Mouse (Mus musculus) lung, adult 18-20 months (tissue): ENCODE results near the gene Tspan17.

ENCODE experiments used
- DNase-seq, 2 experiments: peaks; one replicate each; pipeline ENCODE4 v3.0.0; 2022; ENCODE audit warnings: mixed read lengths in 2 of 2

Gene Tspan17

DNA sequence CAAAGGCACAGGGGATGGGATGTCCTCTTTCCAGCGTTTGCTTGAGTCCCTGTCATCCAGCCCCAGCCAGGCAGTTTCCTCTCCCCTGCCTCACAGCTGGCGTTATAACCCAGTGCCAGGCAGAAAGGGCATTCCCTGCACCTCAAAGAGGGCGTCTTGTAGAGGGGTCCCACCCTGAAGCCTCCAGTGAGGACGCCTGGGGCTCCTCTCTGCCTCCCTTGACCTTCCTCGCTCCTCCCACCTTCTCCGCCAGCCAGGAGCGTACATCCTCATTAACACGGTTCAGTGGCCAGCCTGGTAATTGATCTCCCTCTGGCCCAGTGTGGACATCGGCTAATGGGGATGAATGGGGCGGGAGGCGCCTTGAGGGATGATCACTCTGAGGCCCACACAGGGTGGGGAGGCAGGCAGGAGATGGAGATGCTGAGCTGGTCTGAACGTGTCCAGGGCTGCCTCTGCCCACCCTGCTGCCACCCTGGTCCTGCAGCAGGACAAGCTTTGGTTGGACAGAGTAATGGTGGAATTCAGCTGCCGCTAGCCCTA is 17.3 kb downstream of the Tspan17 start:
- no peak for DNase-seq

DNA sequence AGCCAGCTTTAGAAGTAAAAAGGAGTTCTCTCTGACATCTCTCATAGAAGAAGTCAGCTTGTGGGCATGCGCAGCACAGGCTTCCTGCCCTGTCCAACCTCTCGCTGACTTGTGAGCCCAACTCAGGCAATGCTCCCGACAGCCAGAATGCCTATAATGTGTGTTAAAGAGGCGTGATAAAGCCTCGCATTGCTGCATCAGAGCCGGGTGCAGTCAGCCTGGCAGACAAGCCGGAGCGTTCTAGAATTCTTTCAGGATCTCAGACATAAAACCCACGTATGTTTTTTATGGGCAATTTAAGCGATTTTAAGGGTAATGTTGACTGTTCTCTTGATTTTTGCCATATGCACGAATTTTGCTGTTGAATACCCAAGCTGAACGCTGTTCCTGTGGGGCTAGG is 18.9 kb downstream of the Tspan17 start:
- no peak for DNase-seq

DNA sequence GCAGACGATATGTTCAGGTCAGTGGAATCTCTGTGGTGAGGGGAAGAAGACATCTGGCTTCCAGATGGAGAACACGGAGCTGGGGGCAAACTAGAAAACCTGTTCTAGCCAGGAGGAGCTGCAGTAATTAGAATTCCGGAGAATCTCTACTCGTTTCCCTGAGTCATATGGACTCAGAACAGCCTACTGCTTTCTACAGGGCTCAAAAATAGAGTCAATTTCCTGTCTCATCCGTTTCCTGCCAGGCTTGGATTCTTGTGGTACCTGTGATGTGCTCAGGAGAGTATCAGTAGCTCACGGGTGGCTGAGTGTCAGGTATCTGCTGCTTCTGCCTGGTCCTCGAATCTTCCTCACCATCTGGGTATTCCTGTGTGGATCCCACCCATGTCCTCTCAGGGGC is 22.3 kb downstream of the Tspan17 start:
- DNase-seq: no peak

DNA sequence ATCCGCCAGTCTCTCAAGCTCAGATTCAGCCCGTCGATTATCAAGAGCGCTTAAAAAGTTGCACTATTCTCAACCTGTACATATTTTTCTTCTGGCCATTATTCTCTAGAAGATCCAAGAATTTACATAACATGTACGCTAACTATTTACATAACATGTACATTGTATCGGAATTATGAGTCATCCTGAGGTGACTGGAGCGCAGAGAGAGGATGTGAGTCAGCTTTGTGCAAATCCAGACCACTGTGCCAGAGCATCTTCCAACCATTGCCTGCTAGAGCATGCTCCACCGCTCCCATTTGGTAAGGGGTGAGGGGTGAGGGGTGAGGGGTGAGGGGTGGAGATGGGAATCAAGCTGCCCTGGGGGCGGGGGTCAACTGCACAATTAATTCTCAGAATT is 24.2 kb downstream of the Tspan17 start:
- DNase-seq: no peak

DNA sequence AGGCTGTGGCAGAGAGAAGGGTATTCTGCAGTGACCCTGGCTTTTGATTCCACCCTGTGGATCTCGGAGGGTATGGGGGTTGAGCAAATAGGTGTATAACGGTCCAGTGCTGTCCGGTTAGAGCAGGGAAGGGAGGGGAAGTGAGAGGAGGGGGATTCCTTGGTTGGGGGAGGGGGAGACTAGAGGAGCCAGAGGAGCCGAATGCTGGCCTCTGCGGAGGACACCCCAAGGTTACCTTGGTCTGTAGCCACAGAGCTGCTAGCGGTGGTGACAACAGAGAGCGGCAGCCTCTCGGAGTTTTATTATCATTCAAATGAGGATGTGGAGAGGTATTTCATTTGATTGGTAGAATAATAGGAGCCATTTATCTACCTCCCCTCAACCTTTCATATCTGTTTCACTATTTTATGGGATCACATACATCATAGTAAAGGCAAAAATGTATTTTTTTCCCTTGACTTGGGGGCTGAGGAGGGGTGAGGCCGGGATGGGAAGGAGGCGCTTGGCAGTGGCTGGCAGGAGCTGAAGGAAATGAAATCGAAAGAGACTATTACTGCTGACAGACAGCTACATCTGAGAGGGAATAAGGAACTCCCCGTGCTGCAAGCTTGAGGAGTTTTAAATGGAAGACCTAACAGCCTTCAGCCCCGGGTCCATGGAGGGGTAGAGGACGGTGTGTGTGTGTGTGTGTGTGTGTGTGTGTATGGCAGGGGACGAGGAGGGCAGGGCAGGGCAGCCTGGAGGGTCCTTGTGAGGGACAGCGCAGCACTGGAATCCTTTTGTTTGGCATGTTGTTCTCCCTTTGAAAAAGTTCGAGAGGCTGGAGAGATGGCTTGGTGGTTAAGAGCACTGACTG is 29.4 kb downstream of the Tspan17 start:
- no peak for DNase-seq

DNA sequence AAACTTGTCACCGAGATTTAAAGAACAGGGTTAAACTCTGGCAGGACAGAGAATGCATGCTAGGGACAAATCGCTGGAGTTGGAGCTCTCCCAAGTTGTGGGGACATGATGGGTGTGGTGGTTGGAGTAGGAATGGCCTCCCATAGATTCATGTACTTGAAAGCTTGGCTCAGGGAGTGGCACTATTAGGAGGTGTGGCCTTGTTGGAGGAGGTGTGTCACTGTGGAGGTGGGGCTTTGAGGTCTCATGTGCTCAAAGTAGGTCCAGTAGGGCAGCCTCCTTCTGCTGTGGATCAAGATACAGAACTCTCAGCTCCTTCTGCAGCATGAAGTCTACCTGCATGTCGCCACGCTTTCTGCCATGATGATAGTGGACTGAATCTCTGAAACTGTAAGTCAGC is 31.9 kb downstream of the Tspan17 start:
- DNase-seq: no peak

DNA sequence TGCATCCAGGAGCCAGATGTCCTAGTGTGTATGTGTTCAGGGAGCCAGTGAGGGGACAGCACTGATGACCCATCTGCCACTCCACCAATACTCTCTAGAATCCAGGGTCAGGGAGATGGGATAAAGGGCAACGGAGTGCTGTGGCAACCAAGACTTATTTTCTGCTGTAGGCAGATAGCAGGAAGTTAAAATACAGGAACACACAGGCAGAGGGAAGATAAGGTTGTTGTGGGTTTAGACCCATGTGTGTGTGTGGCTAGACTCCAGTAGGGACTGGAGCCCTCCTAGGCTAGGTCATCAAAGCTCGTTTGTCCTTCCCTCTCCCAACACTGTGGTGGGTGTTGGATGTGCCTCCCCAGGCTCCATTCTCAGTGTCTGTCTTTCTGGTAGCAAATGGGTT is 32.8 kb downstream of the Tspan17 start:
- no peak for DNase-seq

DNA sequence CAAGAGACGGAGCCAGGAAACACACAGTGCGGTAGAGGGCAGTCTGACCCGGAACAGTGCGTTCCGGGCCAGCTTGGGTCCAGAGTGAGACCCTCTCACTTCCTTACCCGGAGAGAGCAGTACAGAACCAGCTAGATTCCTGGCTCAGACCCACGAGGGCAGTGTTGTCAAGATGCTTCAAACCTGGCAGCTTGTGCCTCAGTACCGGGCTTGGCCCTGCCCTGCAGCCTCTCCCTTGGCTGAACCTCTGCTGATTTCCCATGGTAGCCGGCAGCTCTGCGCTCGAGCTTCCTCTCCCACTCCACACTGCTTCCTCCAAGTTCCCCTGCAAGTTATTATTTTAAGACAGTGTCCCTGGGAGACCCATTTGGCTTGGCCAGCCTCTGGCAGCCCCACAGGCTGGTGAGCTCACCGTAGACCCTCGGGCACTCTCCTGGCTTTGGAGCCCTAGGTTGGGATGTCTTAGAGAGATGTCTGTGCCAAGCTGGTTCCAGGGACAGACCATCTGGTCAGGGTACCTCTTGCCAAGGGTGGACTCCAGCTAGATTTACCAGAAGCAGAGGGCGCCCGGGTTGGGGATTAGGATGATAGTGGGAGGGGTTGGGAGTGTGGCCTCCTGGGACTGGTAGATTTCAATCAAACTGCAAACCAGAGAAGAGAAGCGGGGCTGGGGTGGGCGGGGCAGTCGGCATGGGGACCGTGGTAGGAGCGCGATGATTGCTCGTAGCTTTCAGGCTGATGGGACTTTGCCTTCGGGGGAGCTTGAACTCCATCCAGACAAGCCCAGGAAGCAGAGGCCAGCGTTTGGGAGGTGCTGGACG is 35.1 kb downstream of the Tspan17 start:
- no peak for DNase-seq

DNA sequence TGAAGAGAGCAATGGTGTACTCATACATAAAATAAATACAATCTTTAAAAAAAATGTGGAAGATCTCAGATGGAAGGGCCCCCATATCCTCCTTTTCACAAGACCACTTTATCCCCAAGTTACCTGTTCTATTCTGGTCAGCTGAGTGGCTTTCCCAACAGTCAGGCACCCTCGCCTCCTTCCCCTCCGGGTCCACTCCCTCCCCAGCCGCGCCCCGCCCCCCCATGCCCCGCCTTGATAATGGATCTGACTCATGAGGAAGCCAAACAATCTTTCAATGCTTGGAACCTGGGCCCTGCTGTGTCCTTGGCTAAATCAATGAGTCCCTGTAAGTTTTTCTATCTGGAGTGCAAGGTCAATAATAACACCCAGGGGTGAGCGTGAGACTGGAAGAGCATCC is 38.8 kb downstream of the Tspan17 start:
- no peak for DNase-seq

DNA sequence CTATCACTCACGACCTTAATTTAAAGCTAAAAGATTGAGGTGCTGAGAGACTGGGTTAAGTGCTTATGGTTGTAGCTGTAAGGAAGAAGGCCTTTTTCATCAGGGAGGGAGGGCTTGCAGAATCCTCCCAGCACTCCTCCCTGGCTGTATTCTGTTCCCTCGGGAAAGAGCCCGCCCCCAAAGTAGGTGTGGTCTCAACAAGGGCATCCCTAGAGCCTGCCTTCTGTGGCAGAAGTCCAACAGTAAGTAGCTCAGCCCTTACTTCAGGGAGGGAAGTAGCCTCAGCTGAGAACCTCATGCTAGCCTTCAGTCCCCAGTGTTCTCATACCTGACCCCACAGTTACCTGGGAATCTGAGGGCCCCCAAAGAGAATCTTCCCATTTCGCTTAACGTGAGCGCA is 39.3 kb downstream of the Tspan17 start:
- peak in 1 of 2 experiments; percentile 7 for DNase-seq

DNA sequence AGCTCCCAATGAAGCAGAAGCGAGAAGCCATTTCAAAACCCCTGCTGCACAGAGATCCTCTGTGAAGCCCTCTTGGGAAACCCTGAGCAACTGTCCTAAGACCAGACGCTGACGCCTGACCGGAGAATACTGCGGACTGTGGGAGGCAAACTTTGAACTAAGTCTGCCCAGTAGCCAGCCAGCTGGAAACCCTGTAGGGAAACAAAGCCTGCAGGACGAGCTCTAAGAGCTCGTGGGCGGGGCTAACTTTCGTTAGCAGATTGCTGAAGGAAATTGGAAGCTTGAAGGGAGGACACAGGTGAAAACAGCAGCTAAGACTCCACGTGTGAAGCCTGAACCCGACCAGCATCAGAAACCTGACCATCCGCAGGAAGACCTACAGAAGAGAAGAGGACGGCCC is 40.3 kb downstream of the Tspan17 start:
- DNase-seq: no peak

DNA sequence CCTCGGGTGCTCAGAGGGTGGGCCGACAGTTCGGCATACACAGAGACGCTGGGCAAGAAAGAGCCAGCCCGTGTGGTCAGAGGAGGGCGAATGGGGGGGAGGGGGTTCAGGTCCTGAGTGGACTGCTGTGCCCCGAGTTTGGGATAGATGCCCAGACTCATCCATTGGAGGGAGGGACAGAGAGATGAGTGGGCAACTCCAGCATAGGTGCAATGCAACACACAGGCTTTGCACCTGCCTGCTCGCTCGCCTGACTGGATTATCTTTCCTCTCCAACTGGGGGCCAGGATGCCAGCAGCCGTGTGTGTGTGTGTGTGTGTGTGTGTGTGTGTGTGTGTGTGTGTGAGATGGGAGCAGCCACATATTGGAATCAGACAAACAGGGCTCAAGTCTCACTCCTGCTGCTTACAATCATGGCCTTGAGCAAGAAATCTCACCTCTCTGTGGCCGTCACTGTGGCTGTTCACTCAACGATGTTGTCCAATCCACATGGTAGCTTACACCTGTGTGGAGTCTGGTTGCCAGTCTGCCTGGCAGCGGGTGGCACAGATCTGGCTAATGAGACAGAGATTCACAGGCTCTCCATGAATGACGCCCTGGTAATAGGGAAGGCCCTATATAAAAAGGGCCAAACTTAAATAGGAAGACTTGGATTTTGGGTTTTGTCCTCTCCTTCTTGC is 47.3 kb downstream of the Tspan17 start:
- DNase-seq: no peak

DNA sequence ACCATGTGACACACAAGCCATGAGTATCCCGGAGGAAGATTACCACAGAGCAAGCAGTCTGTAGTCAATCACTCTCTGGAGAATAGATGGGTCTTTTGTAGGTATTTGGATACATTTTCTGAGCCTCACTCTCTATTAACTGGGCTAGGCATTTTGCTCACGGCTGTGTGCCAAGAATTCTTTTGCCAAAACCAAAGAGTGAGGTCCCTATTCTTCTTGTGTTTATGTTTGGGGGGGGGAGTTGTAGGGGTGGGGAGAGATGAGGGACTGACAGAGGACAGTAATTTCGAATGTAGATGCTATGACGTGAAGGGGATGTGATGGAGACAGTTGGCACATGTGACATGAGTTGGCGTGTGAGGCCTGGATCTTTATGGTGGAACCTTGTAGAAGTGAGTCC is 47.9 kb downstream of the Tspan17 start:
- no peak for DNase-seq

DNA sequence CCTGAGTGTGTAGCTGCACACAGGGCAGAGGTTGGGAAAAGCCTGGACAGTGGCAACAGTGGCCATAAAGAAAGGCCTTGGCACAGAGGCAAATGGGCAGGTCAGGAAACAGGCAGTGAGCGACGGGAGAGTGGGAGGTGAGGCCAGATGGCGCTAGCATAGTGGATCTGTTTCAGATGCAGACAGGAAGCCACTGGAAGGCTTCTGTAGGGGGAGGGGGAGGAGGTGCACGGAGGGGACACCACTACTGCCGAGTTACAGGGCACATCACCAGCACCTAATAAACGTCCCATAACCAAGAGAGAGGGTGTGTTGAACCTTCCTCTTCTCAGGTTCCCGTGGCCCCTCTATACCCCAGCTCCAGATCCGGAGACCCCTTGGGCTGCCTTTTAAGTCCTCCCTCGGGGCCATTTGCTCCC is 48.3 kb downstream of the Tspan17 start:
- DNase-seq: no peak

DNA sequence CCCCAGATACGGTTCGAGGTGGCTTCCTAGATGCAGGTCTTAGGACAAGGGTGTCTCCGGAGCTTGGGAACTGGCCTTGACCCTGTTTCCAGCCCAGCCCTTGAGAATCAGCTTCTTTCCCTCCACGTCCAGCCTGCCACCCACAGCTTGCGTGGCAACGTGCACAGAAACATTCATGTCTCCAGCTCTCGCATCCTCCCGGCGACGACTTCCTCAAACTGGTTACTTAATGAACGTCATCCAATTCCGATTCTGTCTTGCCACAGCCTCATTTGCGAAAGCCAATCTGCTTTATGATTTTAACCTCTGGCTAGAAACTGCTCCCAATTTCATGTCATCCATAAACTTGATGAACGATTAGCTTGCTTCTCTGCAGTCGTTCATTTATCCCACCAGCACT is 49.4 kb downstream of the Tspan17 start:
- DNase-seq: peak in 1 of 2 experiments; percentile 5

DNA sequence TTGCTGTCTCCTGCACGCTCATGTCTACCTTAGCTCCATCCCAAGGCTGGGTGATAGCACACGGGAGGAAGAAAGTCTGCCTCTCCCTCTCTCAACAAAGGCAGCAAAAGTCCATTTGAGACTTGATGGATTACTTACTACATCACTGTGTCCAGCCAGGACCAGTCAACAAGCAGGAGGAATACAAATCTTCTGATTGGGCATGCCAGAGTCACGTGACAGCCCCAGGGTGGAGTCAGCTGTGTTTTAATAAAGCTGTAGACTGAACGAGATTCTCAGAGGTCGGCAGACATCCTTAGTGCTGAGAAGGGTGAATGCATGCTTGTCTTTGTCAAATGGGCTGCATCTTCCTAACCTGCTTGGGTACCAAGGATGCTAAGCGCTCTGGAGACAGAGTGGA is 50.0 kb downstream of the Tspan17 start:
- DNase-seq: no peak

DNA sequence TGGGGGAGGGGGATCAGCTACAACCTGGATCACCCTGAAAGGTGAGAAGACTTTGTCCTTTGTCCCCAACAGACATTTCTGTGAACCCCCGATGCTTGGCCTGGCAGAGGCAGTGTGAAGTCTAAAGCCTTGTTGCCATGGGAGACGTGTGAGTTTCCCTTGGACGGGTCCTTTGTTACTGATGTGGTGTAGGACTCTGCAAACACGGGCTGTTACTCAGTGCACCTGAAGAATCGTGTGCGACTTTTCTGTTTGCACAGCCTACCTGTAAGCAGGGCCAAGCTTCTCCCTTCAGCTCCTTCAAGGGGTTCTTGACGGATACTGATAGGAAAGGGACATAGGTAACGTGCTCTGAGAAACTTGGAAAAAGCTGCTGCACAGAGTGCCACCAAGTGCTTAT is 55.4 kb downstream of the Tspan17 start:
- DNase-seq: no peak
